In genomic region chr17:66414331-66414730, GRCm38 (mm10) we compare ENCODE assay signal across 26 mouse cellular contexts. TPM values are rescaled to one million over a fixed set of nuclear protein-coding genes. Genes with fewer than 3 reads are reported as not detected.
"Had no signal": no experiment of that assay in that cellular context is flagged by ENCODE, and none has a peak within 500 bp of the region (broad histone marks: within the 10 kb centered on the region; RNA-seq: fewer than 3 reads in every experiment).

No protein-coding gene starts in this region.

- ATAC-seq: intestine, embryonic 16.5 days; liver, embryonic 12.5 days had no signal

- H3K4me1 ChIP-seq: heart, embryonic 15.5 days had no signal

- H3K36me3 ChIP-seq: heart, embryonic 13.5 days; heart, embryonic 15.5 days; kidney, embryonic 15.5 days; limb, embryonic 15.5 days; liver, embryonic 12.5 days had no signal

- H3K27ac ChIP-seq: heart, adult 2 months; heart, embryonic 13.5 days; heart, embryonic 15.5 days; hindbrain, embryonic 15.5 days; kidney, embryonic 15.5 days; kidney, postnatal 0 days; limb, embryonic 13.5 days; limb, embryonic 15.5 days; liver, embryonic 12.5 days; liver, embryonic 14.5 days had no signal

- H3K4me2 ChIP-seq: heart, embryonic 11.5 days; heart, embryonic 13.5 days; heart, embryonic 15.5 days; hindbrain, embryonic 15.5 days; kidney, embryonic 15.5 days; limb, embryonic 13.5 days; limb, embryonic 15.5 days; liver, embryonic 12.5 days had no signal

- H3K9me3 ChIP-seq: heart, embryonic 13.5 days; heart, embryonic 15.5 days; hindbrain, embryonic 15.5 days; kidney, embryonic 15.5 days; limb, embryonic 13.5 days; limb, embryonic 15.5 days; liver, embryonic 12.5 days had no signal

- DNase-seq: gastrocnemius, postnatal 14 days; gastrocnemius, postnatal 36 days; heart, adult 11 months; heart, adult 2 months; heart, postnatal 14 days; heart, postnatal 36 days; kidney, adult 11 months; kidney, adult 2 months; kidney, adult 9 months; kidney, postnatal 14 days; kidney, postnatal 36 days; layer of hippocampus, adult 9-11 months; layer of hippocampus, postnatal 36 days; left cerebral cortex, postnatal 4 days had no signal

- H3K27me3 ChIP-seq: heart, embryonic 13.5 days; heart, embryonic 15.5 days; hindbrain, embryonic 15.5 days; limb, embryonic 13.5 days; liver, embryonic 12.5 days had no signal

- H3K4me3 ChIP-seq: heart, adult 2 months; heart, embryonic 13.5 days; heart, embryonic 15.5 days; hindbrain, embryonic 15.5 days; kidney, embryonic 15.5 days; limb, embryonic 13.5 days; limb, embryonic 15.5 days; liver, embryonic 12.5 days had no signal

- H3K9ac ChIP-seq: heart, embryonic 13.5 days; heart, embryonic 15.5 days; hindbrain, embryonic 15.5 days; kidney, embryonic 15.5 days; limb, embryonic 13.5 days; limb, embryonic 15.5 days; liver, embryonic 12.5 days; liver, embryonic 14.5 days had no signal

RNA-seq across cellular contexts. Expression of gene Mtcl1, which starts 35.2 kb away (rescaled TPM):
- total RNA-seq: hematopoietic stem cell, adult 5-6 weeks had no signal
